Mouse (Mus musculus) G1E (cell line): ENCODE measurements at regions not wholly inside any gene's neighbourhood (a gene's known extent, or its start where the extent isn't known, plus 50 kb on each side); places are given as distances from the start of the nearest gene placed in this dataset.

Source experiments
- ATAC-seq: 2 replicates; pipeline ENCODE4 v1.8.0; 2016; ENCODE audit warnings: mild to moderate bottlenecking; ENCODE audit not compliant: insufficient number of reproducible peaks, poor library complexity, low FRiP score, severe bottlenecking; ENCODE audit errors: extremely low read depth
- DNase-seq: peaks from one replicate; pipeline ENCODE4 v3.0.0; 2012; ENCODE audit warnings: low spot score
- H3K27me3 ChIP-seq: 2 replicates; pipeline ENCODE4 v1.6.1; 2012; ENCODE audit warnings: mild to moderate bottlenecking, low read length, inconsistent platforms; ENCODE audit not compliant: insufficient read depth
- H3K36me3 ChIP-seq: replicated peaks from 2 replicates; pipeline ENCODE3; 2012; ENCODE audit warnings: mild to moderate bottlenecking, inconsistent platforms
- H3K4me1 ChIP-seq: 2 replicates; pipeline ENCODE4 v1.6.1; 2012; ENCODE audit warnings: low read depth, low read length, inconsistent platforms, mixed read lengths; ENCODE audit not compliant: insufficient read depth
- H3K4me3 ChIP-seq: 2 replicates; pipeline ENCODE4 v1.5.1; 2012; ENCODE audit warnings: low read depth, mild to moderate bottlenecking, inconsistent platforms, low read length, moderate library complexity, mixed read lengths
- H3K9me3 ChIP-seq: replicated peaks from 2 replicates; pipeline ENCODE4 v1.6.1; 2012; ENCODE audit warnings: inconsistent platforms
- CTCF ChIP-seq: IDR thresholded peaks from 2 replicates; pipeline ENCODE4 v1.5.1; 2012; ENCODE audit warnings: low read depth, low read length, inconsistent platforms, mixed read lengths
- GATA1 ChIP-seq: IDR thresholded peaks from 2 replicates; pipeline ENCODE4 v1.6.1; 2012; ENCODE audit warnings: borderline replicate concordance, low read length, inconsistent platforms, mixed read lengths
- GATA2 ChIP-seq: IDR thresholded peaks from 2 replicates; pipeline ENCODE4 v1.6.1; 2012; ENCODE audit warnings: low read depth, low read length, inconsistent platforms, borderline replicate concordance
- POLR2AphosphoS5 ChIP-seq: IDR thresholded peaks from 2 replicates; pipeline ENCODE4 v1.6.1; 2012; ENCODE audit warnings: low read depth, low read length, inconsistent platforms; ENCODE audit not compliant: insufficient replicate concordance
- TAL1 ChIP-seq: conservative IDR thresholded peaks from 2 replicates; pipeline ENCODE4 v1.6.1; 2012; ENCODE audit warnings: low read depth, low read length, inconsistent platforms, mixed read lengths

- no peaks in the 10 kb centered on the region for H3K4me1 ChIP-seq
- no peak overlapping the region for H3K4me3 ChIP-seq
- no peaks in the 10 kb centered on the region for H3K36me3 ChIP-seq
- H3K9me3 ChIP-seq = peaks cover 16% of the 10 kb centered on the region
- no peak for DNase-seq
- TF ChIP-seq GATA1 = no peak
- ATAC-seq = no peak
- H3K27me3 ChIP-seq = no peaks in the 10 kb centered on the region
These were observed 222.8 kb upstream of the Gpc5 start for GRCm38 (mm10) chr14:114869233-114869632.

- H3K36me3 ChIP-seq = no peaks in the 10 kb centered on the region
- H3K4me1 ChIP-seq = no peaks in the 10 kb centered on the region
- TF ChIP-seq POLR2AphosphoS5 (no peak), GATA2 (no peak), TAL1 (no peak), GATA1 (no peak), CTCF (no peak)
- H3K27me3 ChIP-seq = no peaks in the 10 kb centered on the region
- no peak overlapping the region for H3K4me3 ChIP-seq
- no peak for ATAC-seq
- peaks cover 6% of the 10 kb centered on the region; the same call in 1 of the 2 replicates for H3K9me3 ChIP-seq
- no peak for DNase-seq
These were observed 216.9 kb upstream of the Gpc5 start for GRCm38 (mm10) chr14:114875101-114875500.

GRCm38 (mm10) chr14:114876427-114876826 is 215.6 kb upstream of the Gpc5 start:
- TF ChIP-seq CTCF (no peak), TAL1 (no peak), GATA1 (no peak), POLR2AphosphoS5 (no peak), GATA2 (no peak)
- Histone ChIP-seq H3K36me3 (no peaks in the 10 kb centered on the region), H3K9me3 (peaks cover 9% of the 10 kb centered on the region), H3K4me3 (no peak overlapping the region), H3K4me1 (no peaks in the 10 kb centered on the region), H3K27me3 (no peaks in the 10 kb centered on the region)
- ATAC-seq = no peak
- no peak for DNase-seq

GRCm38 (mm10) chr14:114877477-114877876 is 214.5 kb upstream of the Gpc5 start:
- Histone ChIP-seq H3K36me3 (no peaks in the 10 kb centered on the region), H3K9me3 (peaks cover 7% of the 10 kb centered on the region), H3K4me3 (no peak overlapping the region), H3K4me1 (no peaks in the 10 kb centered on the region), H3K27me3 (no peaks in the 10 kb centered on the region)
- DNase-seq (no peak), ATAC-seq (no peak)
- TF ChIP-seq POLR2AphosphoS5 (no peak), CTCF (no peak), GATA2 (no peak), TAL1 (no peak), GATA1 (no peak)

- Histone ChIP-seq H3K9me3 (peaks cover 12% of the 10 kb centered on the region), H3K36me3 (no peaks in the 10 kb centered on the region), H3K4me1 (no peaks in the 10 kb centered on the region), H3K4me3 (no peak overlapping the region), H3K27me3 (no peaks in the 10 kb centered on the region)
- DNase-seq (no peak), ATAC-seq (no peak)
- no peak for TF ChIP-seq POLR2AphosphoS5
These were observed 211.7 kb upstream of the Gpc5 start for GRCm38 (mm10) chr14:114880291-114880690.

- H3K27me3 ChIP-seq = no peaks in the 10 kb centered on the region
- no peaks in the 10 kb centered on the region for H3K4me1 ChIP-seq
- TF ChIP-seq TAL1 = no peak
- TF ChIP-seq GATA1 = no peak
- no peak for TF ChIP-seq GATA2
- no peak for TF ChIP-seq POLR2AphosphoS5
- H3K9me3 ChIP-seq = peaks cover 14% of the 10 kb centered on the region
- no peaks in the 10 kb centered on the region for H3K36me3 ChIP-seq
- ATAC-seq = no peak
- no peak for DNase-seq
- H3K4me3 ChIP-seq = no peak overlapping the region
These were observed 187.9 kb upstream of the Gpc5 start for GRCm38 (mm10) chr14:114904109-114904508.

GRCm38 (mm10) chr14:114912271-114912670 is 179.7 kb upstream of the Gpc5 start:
- Histone ChIP-seq H3K4me3 (no peak overlapping the region), H3K4me1 (no peaks in the 10 kb centered on the region), H3K27me3 (no peaks in the 10 kb centered on the region), H3K36me3 (no peaks in the 10 kb centered on the region), H3K9me3 (peaks cover 9% of the 10 kb centered on the region)
- ATAC-seq = no peak
- DNase-seq = no peak
- TF ChIP-seq POLR2AphosphoS5 (no peak), GATA1 (no peak), CTCF (no peak), GATA2 (no peak), TAL1 (no peak)
